Mouse (Mus musculus) brown adipose tissue, adult 24 weeks (tissue): ENCODE data around the gene Slc35a2. TPM values are rescaled to one million over a fixed set of nuclear protein-coding genes. Genes with fewer than 3 reads are reported as not detected.
A peak's percentile ranks its signal among the peaks of the same experiment; 100 is the strongest.

ENCODE experiments used
- H3K27ac ChIP-seq: fragments of 200-500 bp; replicated peaks from 2 replicates; pipeline ENCODE4 v1.5.1; 2012; ENCODE audit warnings: low read depth, mild to moderate bottlenecking, low read length
- H3K4me1 ChIP-seq: fragments of 200-500 bp; 2 replicates; pipeline ENCODE4 v1.6.1; 2012; ENCODE audit warnings: low read length, mixed read lengths; ENCODE audit not compliant: control insufficient read depth, insufficient read depth, insufficient read length
- H3K4me3 ChIP-seq: fragments of 200-500 bp; 2 replicates; pipeline ENCODE4 v1.5.1; 2012; ENCODE audit warnings: low read depth, mild to moderate bottlenecking, low read length, moderate library complexity; ENCODE audit not compliant: insufficient read depth
- polyA plus RNA-seq: library from polyadenylated mRNA; stranded (reverse); fragments of >200 nt; gene quantifications from 2 replicates; pipeline ENCODE4 v1.2.4, GENCODE M21; 2012; ENCODE audit not compliant: missing spikeins, insufficient read depth, insufficient read length

The Slc35a2 gene
- polyA plus RNA-seq = 9.2 and 15.3 TPM in 2 replicates

GRCm38 (mm10) chrX:7883841-7884567 lies at the start of gene Slc35a2:
Gene Slc35a2 (plus strand): TSS chrX:7884028.
- Histone ChIP-seq H3K4me3 (peak within 1 kb of the TSS; percentile 86), H3K27ac (peak within 1 kb of the TSS; percentile 79), H3K4me1 (no peaks in the 10 kb centered on the region)

DNA sequence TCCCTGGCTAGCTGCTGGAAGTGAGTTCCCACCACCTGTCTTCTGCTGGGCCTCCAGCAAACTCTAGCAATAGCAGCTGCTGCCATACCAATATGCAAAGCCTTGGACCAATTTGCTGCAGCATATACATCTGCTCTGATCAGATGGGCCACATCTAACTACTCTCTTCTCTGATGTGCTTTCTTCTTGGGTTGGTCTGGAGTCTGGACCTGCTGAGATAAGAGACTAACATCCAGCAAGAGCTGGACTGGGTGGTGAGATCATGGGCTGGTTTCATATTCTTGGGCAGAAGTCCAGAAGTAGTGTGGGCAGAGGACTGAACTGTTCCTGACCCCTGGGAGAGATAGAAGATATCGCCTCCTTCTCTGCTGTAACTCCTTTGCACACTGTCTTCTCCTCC lies 46.7 kb upstream of the Slc35a2 start:
- no peak overlapping the region for H3K4me3 ChIP-seq
- no peak overlapping the region for H3K27ac ChIP-seq
- no peaks in the 10 kb centered on the region for H3K4me1 ChIP-seq

- peak overlapping the region; percentile 79 for H3K27ac ChIP-seq
- peak overlapping the region; percentile 45 for H3K4me3 ChIP-seq
- no peaks in the 10 kb centered on the region for H3K4me1 ChIP-seq
These were observed 43.0 kb upstream of the Slc35a2 start for GRCm38 (mm10) chrX:7840842-7841162.

GRCm38 (mm10) chrX:7841163-7842162 lies 42.4 kb upstream of the Slc35a2 start, which contains the start of gene Otud5:
Gene Otud5 (plus strand): TSS chrX:7841364.
- Histone ChIP-seq H3K27ac (peak within 1 kb of the TSS; percentile 93), H3K4me1 (no peaks in the 10 kb centered on the region), H3K4me3 (peak within 1 kb of the TSS; percentile 96)

DNA sequence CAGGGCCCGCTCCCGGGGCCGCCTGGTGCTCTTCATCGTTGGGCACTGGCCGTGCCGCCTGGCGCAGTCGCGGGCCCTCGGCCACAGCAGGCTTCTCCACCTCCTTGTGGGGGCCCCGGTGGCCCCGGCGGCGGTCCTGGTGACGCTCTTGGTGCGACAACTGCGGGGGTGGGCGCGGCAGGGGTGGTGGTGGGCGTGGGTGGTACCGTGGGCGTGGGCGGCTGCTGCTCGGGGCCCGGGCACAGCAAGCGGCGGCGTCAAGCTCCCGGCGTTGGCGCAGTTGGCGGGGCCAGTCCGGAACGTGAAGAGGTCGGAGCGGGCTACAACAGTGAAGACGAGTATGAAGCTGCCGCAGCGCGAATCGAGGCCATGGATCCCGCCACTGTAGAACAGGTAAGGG lies 41.5 kb upstream of the Slc35a2 start:
- peak overlapping the region; percentile 93; the same call in 1 of the 2 replicates for H3K27ac ChIP-seq

GRCm38 (mm10) chrX:7847845-7848244 lies 36.0 kb upstream of the Slc35a2 start:
- H3K4me3 ChIP-seq = no peak overlapping the region
- H3K27ac ChIP-seq = no peak overlapping the region
- H3K4me1 ChIP-seq = no peaks in the 10 kb centered on the region

More for the DNA sequence above, 41.5 kb upstream of the Slc35a2 start:
- H3K4me1 ChIP-seq = no peaks in the 10 kb centered on the region
- H3K4me3 ChIP-seq = peak overlapping the region; percentile 96

DNA sequence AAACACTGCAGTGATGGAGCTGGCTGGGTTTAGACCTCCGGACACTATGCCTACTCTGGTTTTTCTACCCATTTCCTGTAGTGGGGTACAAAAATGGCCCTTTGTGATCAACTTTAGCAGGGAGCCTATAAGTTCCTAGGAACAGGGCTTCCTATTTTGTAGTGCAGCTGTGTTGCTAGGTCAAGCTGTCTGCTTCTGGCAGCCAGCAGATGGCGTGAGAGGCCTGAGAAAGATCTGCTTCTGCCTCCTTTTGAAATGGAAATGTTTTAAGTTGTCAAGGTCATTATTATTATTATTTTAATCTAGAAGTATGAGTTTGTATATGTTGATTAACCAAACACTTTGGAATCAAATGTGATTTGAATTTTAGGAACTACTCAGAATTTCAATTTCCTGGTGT lies 29.2 kb upstream of the Slc35a2 start:
- no peak overlapping the region for H3K27ac ChIP-seq
- no peak overlapping the region for H3K4me3 ChIP-seq
- H3K4me1 ChIP-seq = no peaks in the 10 kb centered on the region

DNA sequence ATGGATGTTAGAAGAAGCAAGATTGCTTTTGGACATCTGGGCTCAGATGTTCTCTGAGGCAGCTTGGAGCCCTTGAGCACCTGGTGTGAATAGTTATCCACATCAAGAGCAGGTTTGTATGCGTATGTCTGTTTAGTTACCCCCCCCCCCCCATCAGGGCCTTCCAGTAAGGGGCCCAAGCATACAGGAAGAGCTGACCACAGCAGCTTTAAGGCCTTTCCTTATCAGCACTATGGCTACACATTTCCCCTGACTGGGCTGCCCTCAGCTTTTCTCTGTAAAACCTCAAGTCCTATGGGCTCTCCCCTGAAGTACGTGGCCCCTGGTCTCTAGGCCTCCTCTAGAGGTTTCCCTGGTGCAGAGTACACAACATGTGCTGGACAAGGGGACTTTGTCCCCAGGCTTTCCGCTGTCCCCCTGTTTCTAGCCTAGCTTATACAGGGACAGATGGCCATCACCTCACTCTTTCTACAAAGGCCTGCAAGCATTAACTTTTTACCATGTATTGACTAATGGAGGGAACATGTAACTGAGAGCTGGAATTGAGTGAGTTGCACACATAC lies 24.6 kb upstream of the Slc35a2 start:
- Histone ChIP-seq H3K4me1 (no peaks in the 10 kb centered on the region), H3K4me3 (no peak overlapping the region)

DNA sequence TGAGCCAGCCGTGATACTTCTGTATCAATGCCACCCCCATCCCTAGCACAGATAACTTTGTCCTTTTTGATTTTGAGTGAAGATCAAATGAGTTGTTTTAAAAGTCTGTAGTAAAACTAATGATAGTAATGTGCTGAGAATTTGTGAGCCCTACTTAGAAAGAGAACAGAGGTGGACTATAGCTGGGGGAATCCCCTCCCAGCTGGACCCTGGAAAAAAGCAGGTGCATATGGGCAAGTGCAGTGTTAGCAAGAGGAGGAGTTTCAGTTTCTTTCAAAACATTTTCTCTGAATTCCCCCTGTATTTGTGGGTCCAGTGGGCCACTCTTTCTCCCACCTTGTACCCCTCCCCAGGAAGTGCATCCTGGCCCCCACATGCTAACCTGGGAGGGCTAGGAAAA lies 20.6 kb upstream of the Slc35a2 start:
- no peaks in the 10 kb centered on the region for H3K4me1 ChIP-seq
- no peak overlapping the region for H3K27ac ChIP-seq

More for the DNA sequence above, 24.6 kb upstream of the Slc35a2 start:
- H3K27ac ChIP-seq = no peak overlapping the region

GRCm38 (mm10) chrX:7864551-7864950 lies 19.3 kb upstream of the Slc35a2 start:
- no peaks in the 10 kb centered on the region for H3K4me1 ChIP-seq
- H3K4me3 ChIP-seq = no peak overlapping the region
- H3K27ac ChIP-seq = no peak overlapping the region

More for the DNA sequence above, 20.6 kb upstream of the Slc35a2 start:
- H3K4me3 ChIP-seq = no peak overlapping the region

DNA sequence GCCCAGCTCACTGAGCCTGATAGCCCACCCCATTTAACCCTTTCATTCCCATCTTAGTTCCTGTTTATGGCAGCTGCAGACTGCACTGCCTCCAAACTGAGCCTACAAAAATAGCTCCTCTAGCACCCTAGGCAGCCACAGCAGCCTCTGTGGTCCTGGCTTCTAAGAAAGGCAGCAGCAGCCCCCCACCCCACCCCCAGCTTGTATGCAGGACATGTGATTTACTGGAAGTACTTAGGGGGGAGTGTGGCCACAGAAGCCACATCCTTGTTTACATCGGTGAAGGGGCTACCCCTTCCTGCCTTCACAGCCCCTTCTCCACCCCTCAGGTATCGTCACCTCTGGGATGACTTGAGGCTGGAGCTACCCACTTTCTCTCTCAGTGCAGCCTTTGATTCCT lies 18.5 kb upstream of the Slc35a2 start:
- Histone ChIP-seq H3K4me1 (no peaks in the 10 kb centered on the region), H3K4me3 (no peak overlapping the region), H3K27ac (no peak overlapping the region)

DNA sequence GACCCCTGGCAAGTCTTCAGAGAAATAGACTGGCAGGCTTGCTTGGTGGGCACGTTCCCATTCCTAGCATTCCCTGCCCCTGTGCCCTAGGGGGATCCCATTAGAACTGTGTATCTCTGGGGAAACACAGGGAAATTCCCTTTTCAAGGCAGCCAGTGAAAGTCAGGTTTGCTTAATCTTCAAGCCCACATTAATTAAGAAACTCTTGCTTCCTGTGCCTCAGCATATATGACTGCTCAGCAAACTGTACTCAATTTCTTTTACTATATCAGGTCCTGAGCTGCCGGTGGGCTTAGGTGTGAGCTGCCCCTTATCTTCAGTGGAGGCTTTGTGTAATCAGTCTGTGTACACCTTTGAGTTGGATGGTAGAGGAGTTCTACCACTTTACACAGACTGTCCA lies 18.0 kb upstream of the Slc35a2 start:
- H3K27ac ChIP-seq = no peak overlapping the region
- H3K4me3 ChIP-seq = no peak overlapping the region
- H3K4me1 ChIP-seq = no peaks in the 10 kb centered on the region

- Histone ChIP-seq H3K4me1 (no peaks in the 10 kb centered on the region), H3K27ac (no peak overlapping the region)
These were observed 16.7 kb upstream of the Slc35a2 start for GRCm38 (mm10) chrX:7867141-7867540.

DNA sequence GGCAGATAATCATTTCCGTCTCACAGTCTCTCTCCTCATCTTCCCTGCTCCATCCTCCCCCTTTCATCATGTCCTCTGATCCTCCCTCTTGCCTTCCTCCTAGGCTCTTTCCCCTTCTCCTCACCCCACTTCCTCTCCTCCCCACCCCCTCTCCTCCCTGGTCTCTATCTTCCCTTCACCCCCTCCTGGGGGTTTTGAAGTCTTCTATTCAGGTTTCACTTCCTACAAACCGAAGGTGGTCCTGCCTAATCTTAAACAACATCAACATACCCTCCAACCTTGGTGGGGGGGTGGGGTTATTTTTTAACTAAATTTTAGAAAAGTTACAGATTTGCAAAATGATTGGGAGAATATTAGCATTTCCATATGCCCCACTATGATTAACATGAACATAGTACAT lies 15.3 kb upstream of the Slc35a2 start:
- no peak overlapping the region for H3K4me3 ChIP-seq
- no peak overlapping the region for H3K27ac ChIP-seq
- no peaks in the 10 kb centered on the region for H3K4me1 ChIP-seq

More at GRCm38 (mm10) chrX:7867141-7867540, 16.7 kb upstream of the Slc35a2 start:
- H3K4me3 ChIP-seq = no peak overlapping the region

- no peak overlapping the region for H3K27ac ChIP-seq
These were observed 14.0 kb upstream of the Slc35a2 start for GRCm38 (mm10) chrX:7869826-7870225.

More at GRCm38 (mm10) chrX:7869826-7870225, 14.0 kb upstream of the Slc35a2 start:
- H3K4me3 ChIP-seq = no peak overlapping the region
- H3K4me1 ChIP-seq = no peaks in the 10 kb centered on the region
